Comparison of ENCODE assay signal across 8 mouse cellular contexts in genomic region chr4:40014666-40015065, GRCm38 (mm10).
DNase-seq lines count a peak whose midpoint lies in the region; ATAC-seq and TF ChIP-seq lines count a peak whose summit lies in the region.

No protein-coding gene starts in this region.

- peak; percentile 86 for TF ChIP-seq RAD21 in CH12.LX (IDR thresholded peaks at IDR 0.05; ENCODE audit: low read depth, low read length)

- H3K4me3 ChIP-seq in CH12.LX (replicated peaks in 1 of 3; ENCODE audit: low read depth in 2 of 3, low read length in 2 of 3, poor library complexity in 1 of 3) = no peak overlapping the region
- H3K4me3 ChIP-seq in limb, embryonic 15.5 days = no peak overlapping the region

- TF ChIP-seq EP300 in CH12.LX (IDR thresholded peaks at IDR 0.05; ENCODE audit: low read length) = no peak

- WGBS in limb, embryonic 15.5 days = 44% methylated on average over 7 of the region's 7 CpGs

- no peak overlapping the region for H3K9ac ChIP-seq in CH12.LX (ENCODE audit: insufficient read depth, low read depth)
- no peak overlapping the region for H3K9ac ChIP-seq in limb, embryonic 15.5 days

- in situ Hi-C loops in CH12.LX (cut with MboI; ENCODE audit: low pct_ligation_motif_present, low pct_unique_long_range_greater_than_20kb, low sequenced_read_pairs) = no loop called here

- peak; percentile 60 to 77 for TF ChIP-seq CTCF in CH12.LX (conservative IDR thresholded peaks at IDR 0.05 in 1 of 2, IDR thresholded peaks at IDR 0.05 in 1 of 2; ENCODE audit: low read depth in 2 of 2, low read length in 2 of 2)

- H3K36me3 ChIP-seq in CH12.LX (replicated peaks in 1 of 2; ENCODE audit: control insufficient read depth in 1 of 2, insufficient read depth in 1 of 2, low read length in 1 of 2) = no peaks in the 10 kb centered on the region
- no peaks in the 10 kb centered on the region for H3K36me3 ChIP-seq in limb, embryonic 15.5 days

- no peak for ATAC-seq in limb, embryonic 15.5 days (ENCODE audit: insufficient number of reproducible peaks, low FRiP score, low TSS enrichment, low read depth)

- H3K4me2 ChIP-seq in CH12.LX (ENCODE audit: insufficient read depth, low read depth, poor library complexity, severe bottlenecking) = no peak overlapping the region
- 0 out of 2 replicates have a peak overlapping the region, but pooled peaks have one; percentile 15 for H3K4me2 ChIP-seq in limb, embryonic 15.5 days

- H3K27me3 ChIP-seq in CH12.LX (replicated peaks) = no peaks in the 10 kb centered on the region
- H3K27me3 ChIP-seq in limb, embryonic 15.5 days = no peaks in the 10 kb centered on the region

- H3K4me1 ChIP-seq in CH12.LX (ENCODE audit: control insufficient read depth in 1 of 2, insufficient read depth in 2 of 2) = no peaks in the 10 kb centered on the region
- H3K4me1 ChIP-seq in limb, embryonic 15.5 days = no peaks in the 10 kb centered on the region

- no peak overlapping the region for H3K27ac ChIP-seq in CH12.LX (ENCODE audit: insufficient read depth, low read depth)
- H3K27ac ChIP-seq in limb, embryonic 15.5 days = no peak overlapping the region

- no peak for TF ChIP-seq POLR2A in CH12.LX (IDR thresholded peaks at IDR 0.05; ENCODE audit: low read depth, low read length)

- peak; percentile 54 for DNase-seq in CH12.LX (ENCODE audit: extremely low read depth)
- peak; percentile 67 for DNase-seq in adrenal gland, adult 2 months
- DNase-seq in embryo, embryonic 10.5 days (ENCODE audit: low spot score) = peak; percentile 85
- DNase-seq in gastrocnemius, postnatal 4 days (ENCODE audit: low spot score in 2 of 2) = peak; percentile 30 to 66
- peak; percentile 76 for DNase-seq in kidney, postnatal 10 days
- peak; percentile 13 for DNase-seq in ovary, adult 18-20 months (ENCODE audit: low spot score)
- no peak for DNase-seq in spleen, postnatal 14 days (ENCODE audit: low spot score in 2 of 2)

- dilution Hi-C loops in CH12.LX (cut with MboI; ENCODE audit: extremely low pct_ligation_motif_present, extremely low pct_unique_long_range_greater_than_20kb, low sequenced_read_pairs) = no loop called here

- H3K9me3 ChIP-seq in CH12.LX (replicated peaks; ENCODE audit: low read length) = no peaks in the 10 kb centered on the region
- no peaks in the 10 kb centered on the region for H3K9me3 ChIP-seq in limb, embryonic 15.5 days

- H3K79me2 ChIP-seq in CH12.LX (replicated peaks; ENCODE audit: control insufficient read depth, extremely low read depth, insufficient read depth, poor library complexity, severe bottlenecking) = no peaks in the 10 kb centered on the region

TF ChIP-seq in CH12.LX, 34 proteins besides CTCF, POLR2A, EP300 and RAD21:
- peak; percentile 66 for TF ChIP-seq SMC3 (IDR thresholded peaks at IDR 0.05; ENCODE audit: low read depth, low read length)
- TF ChIP-seq CHD1 (IDR thresholded peaks at IDR 0.05; ENCODE audit: low read depth, low read length) = no peak

Comparison
In these comparisons a context has a peak if more than half of its experiments do, and no peak if none do; other contexts are left out.
1. DNase-seq: peak in CH12.LX (single experiment), adrenal gland, adult 2 months (single experiment), embryo, embryonic 10.5 days (single experiment), gastrocnemius, postnatal 4 days (2 of 2), kidney, postnatal 10 days (single experiment) and ovary, adult 18-20 months (single experiment); none in spleen, postnatal 14 days (0 of 2).